Mouse (Mus musculus): ENCODE results near the gene Traf3. TPM values are rescaled to one million over a fixed set of nuclear protein-coding genes. Genes with fewer than 3 reads are reported as not detected.

Gene Traf3
- polyA plus RNA-seq, 1 experiment, result 12.2 TPM

DNA sequence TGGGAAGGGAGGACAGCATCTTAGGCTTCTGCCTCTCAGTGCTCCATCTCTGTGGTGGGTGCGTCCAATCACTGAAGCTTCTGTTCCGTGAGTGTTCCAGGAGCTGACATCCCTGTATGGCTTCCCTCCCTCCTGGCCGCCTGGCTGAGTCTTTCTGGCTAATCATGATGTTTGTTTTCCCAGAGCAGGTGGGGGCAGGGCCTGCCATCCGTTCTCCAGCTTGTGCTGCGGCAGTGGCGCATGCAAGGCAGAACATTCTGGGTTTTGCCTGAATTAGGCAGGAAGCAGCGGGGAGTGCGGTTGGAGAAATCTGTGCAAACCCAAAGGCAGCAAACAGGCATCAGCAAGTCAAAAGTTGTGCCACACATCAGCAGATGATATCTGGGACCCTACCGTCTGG, 20.9 kb upstream of the Traf3 start:
- no peak for DNase-seq
- H3K36me3 ChIP-seq (ENCODE audit: control insufficient read depth, insufficient read depth, low read length), result no peaks in the 10 kb centered on the region
- 71% methylated on average over 9 of the region's 9 CpGs for WGBS
- no peak for TF ChIP-seq POLR2A (IDR thresholded peaks at IDR 0.05; ENCODE audit: low read depth, low read length)
- TF ChIP-seq CTCF (conservative IDR thresholded peaks at IDR 0.05; ENCODE audit: insufficient read depth, insufficient read length, low read depth, low read length), result no peak
- no peaks in the 10 kb centered on the region for H3K27me3 ChIP-seq (replicated peaks; ENCODE audit: control insufficient read depth, insufficient read depth, low read length)
- no peak overlapping the region for H3K27ac ChIP-seq (ENCODE audit: insufficient read depth, low read depth, low read length)
- no peaks in the 10 kb centered on the region for H3K4me1 ChIP-seq (ENCODE audit: control insufficient read depth, insufficient read depth, low read length)
- no peak overlapping the region for H3K4me3 ChIP-seq (ENCODE audit: insufficient read depth, low read depth, low read length)

DNA sequence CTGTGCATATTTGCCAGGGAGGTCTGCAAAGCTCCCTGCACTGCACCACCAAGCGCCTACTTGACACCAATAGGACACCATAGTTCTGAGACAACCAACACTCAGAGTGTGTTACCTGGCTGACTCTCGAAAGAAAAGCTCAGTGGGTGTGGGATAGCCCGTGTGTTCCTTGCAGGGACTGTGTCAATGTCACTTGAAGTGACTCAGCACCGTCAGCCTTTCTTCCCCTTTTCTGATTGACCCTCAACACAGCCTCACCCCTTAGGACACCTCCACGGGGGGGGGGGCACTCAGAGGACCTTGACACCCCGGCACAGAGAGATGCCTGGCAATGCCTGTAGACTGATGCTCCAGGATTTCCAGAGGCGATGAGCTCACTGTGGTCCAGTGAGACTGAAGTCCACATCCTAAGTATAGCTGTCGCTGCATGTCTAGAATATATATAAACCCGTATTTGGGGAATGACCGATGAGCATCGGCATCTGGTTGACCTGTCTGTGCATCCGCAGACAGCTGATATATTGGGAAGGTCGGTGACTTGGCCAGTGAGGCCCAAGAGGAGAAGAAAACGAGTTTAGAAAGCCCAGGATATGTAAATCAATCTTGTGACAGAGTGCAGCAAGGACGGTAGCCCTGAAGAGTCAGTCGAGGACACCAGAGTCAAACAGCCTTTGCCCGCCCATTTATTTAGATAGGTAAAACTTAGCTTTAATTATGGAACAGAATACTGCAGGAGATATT, 16.5 kb upstream of the Traf3 start:
- WGBS, result 58% methylated on average over 17 of the region's 17 CpGs
- no peaks in the 10 kb centered on the region for H3K27me3 ChIP-seq (replicated peaks; ENCODE audit: control insufficient read depth, insufficient read depth, low read length)
- no peak overlapping the region for H3K4me3 ChIP-seq (ENCODE audit: insufficient read depth, low read depth, low read length)
- no peaks in the 10 kb centered on the region for H3K4me1 ChIP-seq (ENCODE audit: control insufficient read depth, insufficient read depth, low read length)
- no peaks in the 10 kb centered on the region for H3K36me3 ChIP-seq (ENCODE audit: control insufficient read depth, insufficient read depth, low read length)
- no peak for TF ChIP-seq CTCF (conservative IDR thresholded peaks at IDR 0.05; ENCODE audit: insufficient read depth, insufficient read length, low read depth, low read length)
- DNase-seq, result no peak
- no peak overlapping the region for H3K27ac ChIP-seq (ENCODE audit: insufficient read depth, low read depth, low read length)

- Histone ChIP-seq H3K4me1 (ENCODE audit: control insufficient read depth, insufficient read depth, low read length) (no peaks in the 10 kb centered on the region; the same call in 1 of the 2 replicates), H3K36me3 (ENCODE audit: control insufficient read depth, insufficient read depth, low read length) (no peaks in the 10 kb centered on the region), H3K27ac (ENCODE audit: insufficient read depth, low read depth, low read length) (no peak overlapping the region), H3K27me3 (replicated peaks; ENCODE audit: control insufficient read depth, insufficient read depth, low read length) (no peaks in the 10 kb centered on the region), H3K4me3 (ENCODE audit: insufficient read depth, low read depth, low read length) (no peak overlapping the region)
- no peak for TF ChIP-seq CTCF (conservative IDR thresholded peaks at IDR 0.05; ENCODE audit: insufficient read depth, insufficient read length, low read depth, low read length)
- no peak for TF ChIP-seq POLR2A (IDR thresholded peaks at IDR 0.05; ENCODE audit: low read depth, low read length)
- WGBS, result 11% methylated on average over 6 of the region's 6 CpGs
- peak; percentile 44 for DNase-seq
These were observed 16.0 kb upstream of the Traf3 start for GRCm38 (mm10) chr12:111150236-111150596.

DNA sequence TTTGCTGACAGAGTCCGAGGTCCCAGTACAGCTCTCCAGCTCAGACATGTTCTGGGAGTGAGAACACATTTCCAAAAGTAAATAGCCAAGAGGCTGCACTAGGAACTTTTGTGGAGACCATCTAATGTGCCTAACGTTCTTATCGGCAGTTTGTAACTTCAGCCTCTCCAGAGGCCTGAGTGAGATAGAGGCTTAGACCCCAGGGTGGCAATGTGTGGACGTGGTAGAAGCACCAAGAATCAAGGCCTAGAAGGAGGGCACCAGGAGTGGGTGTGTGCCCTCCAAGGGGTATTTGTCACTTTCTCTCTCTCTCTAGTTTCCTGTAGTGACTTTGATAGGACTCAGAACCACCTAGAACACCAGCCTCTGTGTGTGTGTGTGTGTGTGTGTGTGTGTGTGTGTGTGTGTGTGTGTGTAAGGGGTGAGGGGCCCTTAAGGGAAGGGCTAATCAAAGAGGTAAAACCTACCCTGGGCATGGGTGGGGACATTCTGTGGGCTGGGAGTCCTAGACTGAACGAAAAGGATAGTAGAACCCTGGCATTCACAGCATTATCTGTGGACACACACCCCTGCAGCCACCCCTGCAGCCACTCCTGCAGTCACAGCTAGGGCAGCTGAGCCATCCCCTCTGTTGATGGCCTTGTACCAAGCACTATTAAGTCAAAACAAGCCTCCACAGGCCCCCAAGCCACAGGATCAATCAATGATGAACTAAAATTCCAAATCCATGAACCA, 14.6 kb upstream of the Traf3 start:
- Histone ChIP-seq H3K4me3 (ENCODE audit: insufficient read depth, low read depth, low read length) (no peak overlapping the region), H3K27me3 (replicated peaks; ENCODE audit: control insufficient read depth, insufficient read depth, low read length) (no peaks in the 10 kb centered on the region), H3K4me1 (ENCODE audit: control insufficient read depth, insufficient read depth, low read length) (no peaks in the 10 kb centered on the region; the same call in 1 of the 2 replicates), H3K36me3 (ENCODE audit: control insufficient read depth, insufficient read depth, low read length) (no peaks in the 10 kb centered on the region), H3K27ac (ENCODE audit: insufficient read depth, low read depth, low read length) (no peak overlapping the region)
- 88% methylated on average over 5 of the region's 5 CpGs for WGBS
- no peak for TF ChIP-seq CTCF (conservative IDR thresholded peaks at IDR 0.05; ENCODE audit: insufficient read depth, insufficient read length, low read depth, low read length)
- no peak for TF ChIP-seq POLR2A (IDR thresholded peaks at IDR 0.05; ENCODE audit: low read depth, low read length)
- no peak for DNase-seq

- DNase-seq, result no peak
- no peak overlapping the region for H3K4me3 ChIP-seq (ENCODE audit: insufficient read depth, low read depth, low read length)
- no peaks in the 10 kb centered on the region for H3K36me3 ChIP-seq (ENCODE audit: control insufficient read depth, insufficient read depth, low read length)
- no peak for TF ChIP-seq POLR2A (IDR thresholded peaks at IDR 0.05; ENCODE audit: low read depth, low read length)
- TF ChIP-seq CTCF (conservative IDR thresholded peaks at IDR 0.05; ENCODE audit: insufficient read depth, insufficient read length, low read depth, low read length), result no peak
- H3K27me3 ChIP-seq (replicated peaks; ENCODE audit: control insufficient read depth, insufficient read depth, low read length), result no peaks in the 10 kb centered on the region
- no peaks in the 10 kb centered on the region; the same call in 1 of the 2 replicates for H3K4me1 ChIP-seq (ENCODE audit: control insufficient read depth, insufficient read depth, low read length)
- H3K27ac ChIP-seq (ENCODE audit: insufficient read depth, low read depth, low read length), result no peak overlapping the region
- WGBS, result 92% methylated on average over 6 of the region's 6 CpGs
These were observed 13.6 kb upstream of the Traf3 start for GRCm38 (mm10) chr12:111152579-111152978.

DNA sequence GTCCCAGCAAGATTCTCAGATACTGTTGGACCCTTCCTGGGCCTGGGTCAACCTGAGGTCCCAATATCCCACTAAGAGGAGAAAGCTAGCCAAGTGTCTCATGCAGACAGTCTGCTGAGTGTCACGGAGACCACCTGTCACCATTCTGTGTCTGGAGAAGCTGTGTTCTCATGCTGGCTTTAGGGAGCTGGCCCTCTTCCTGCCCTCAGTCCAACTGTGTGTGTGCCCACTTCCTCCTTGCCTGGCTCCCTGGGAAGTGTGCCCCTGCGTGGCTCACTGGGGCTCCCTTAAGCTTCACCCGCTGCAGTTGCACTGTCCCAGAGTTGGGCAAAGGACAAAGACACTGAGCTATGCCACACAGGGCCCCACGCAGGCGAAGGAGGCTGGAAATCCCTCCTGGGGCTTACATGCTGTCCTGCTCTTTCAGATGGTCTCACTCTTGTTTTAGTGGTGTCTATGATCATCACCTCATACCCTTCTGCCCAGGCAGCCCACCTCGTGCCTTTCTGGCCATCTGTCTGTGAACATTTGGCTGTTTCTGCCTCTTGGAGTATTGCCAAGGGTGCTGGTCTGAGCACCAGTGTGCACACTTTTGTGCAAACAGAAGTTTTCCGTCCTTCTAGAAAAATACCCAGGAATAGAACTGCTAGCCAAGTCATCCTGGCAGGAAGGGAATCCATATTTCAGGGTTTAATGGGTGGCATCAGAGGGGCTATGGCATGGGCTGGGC, 13.0 kb upstream of the Traf3 start:
- H3K27me3 ChIP-seq (replicated peaks; ENCODE audit: control insufficient read depth, insufficient read depth, low read length), result no peaks in the 10 kb centered on the region
- no peak for TF ChIP-seq POLR2A (IDR thresholded peaks at IDR 0.05; ENCODE audit: low read depth, low read length)
- TF ChIP-seq CTCF (conservative IDR thresholded peaks at IDR 0.05; ENCODE audit: insufficient read depth, insufficient read length, low read depth, low read length), result no peak
- H3K4me1 ChIP-seq (ENCODE audit: control insufficient read depth, insufficient read depth, low read length), result no peaks in the 10 kb centered on the region; the same call in 1 of the 2 replicates
- H3K4me3 ChIP-seq (ENCODE audit: insufficient read depth, low read depth, low read length), result no peak overlapping the region
- no peak for DNase-seq
- no peak overlapping the region for H3K27ac ChIP-seq (ENCODE audit: insufficient read depth, low read depth, low read length)
- H3K36me3 ChIP-seq (ENCODE audit: control insufficient read depth, insufficient read depth, low read length), result no peaks in the 10 kb centered on the region
- WGBS, result 70% methylated on average over 7 of the region's 7 CpGs

DNA sequence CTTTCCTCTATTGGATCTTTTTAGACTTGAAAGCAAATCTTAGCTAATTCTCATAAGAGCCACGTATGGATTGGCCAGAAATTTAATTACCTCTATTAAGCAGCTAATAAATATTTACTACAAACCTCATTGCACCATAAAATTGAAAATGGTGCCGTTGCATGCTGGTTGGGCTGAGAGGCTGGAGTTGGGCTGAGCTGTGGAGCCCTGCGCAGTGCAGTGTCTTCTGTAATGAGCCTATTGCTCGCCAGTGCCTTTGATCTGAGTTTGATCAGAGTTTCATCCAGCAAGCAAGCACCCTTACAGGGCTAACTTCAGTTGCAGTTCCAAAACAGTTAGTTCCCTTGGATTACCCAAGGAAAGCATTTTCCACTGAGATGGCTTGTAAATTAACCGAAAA, 12.2 kb upstream of the Traf3 start:
- TF ChIP-seq CTCF (conservative IDR thresholded peaks at IDR 0.05; ENCODE audit: insufficient read depth, insufficient read length, low read depth, low read length) (no peak), POLR2A (IDR thresholded peaks at IDR 0.05; ENCODE audit: low read depth, low read length) (no peak)
- Histone ChIP-seq H3K4me3 (ENCODE audit: insufficient read depth, low read depth, low read length) (no peak overlapping the region), H3K36me3 (ENCODE audit: control insufficient read depth, insufficient read depth, low read length) (no peaks in the 10 kb centered on the region), H3K27me3 (replicated peaks; ENCODE audit: control insufficient read depth, insufficient read depth, low read length) (no peaks in the 10 kb centered on the region), H3K4me1 (ENCODE audit: control insufficient read depth, insufficient read depth, low read length) (no peaks in the 10 kb centered on the region; the same call in 1 of the 2 replicates), H3K27ac (ENCODE audit: insufficient read depth, low read depth, low read length) (no peak overlapping the region)
- DNase-seq, result no peak
- 65% methylated on average over 5 of the region's 5 CpGs for WGBS
